Mouse (Mus musculus) lung, postnatal 4 days (tissue): ENCODE data around the gene Nsg2.

ENCODE experiments used
- DNase-seq, 2 experiments: peaks; one replicate each; pipeline ENCODE4 v3.0.0; 2021

The Nsg2 gene

GRCm38 (mm10) chr11:32013014-32013427 is 12.8 kb downstream of the Nsg2 start:
- DNase-seq = no peak

GRCm38 (mm10) chr11:32013561-32013960 is 13.3 kb downstream of the Nsg2 start:
- DNase-seq = no peak

- no peak for DNase-seq
These were observed 17.9 kb downstream of the Nsg2 start for GRCm38 (mm10) chr11:32018201-32018600.

GRCm38 (mm10) chr11:32020031-32020965 is 20.0 kb downstream of the Nsg2 start:
- DNase-seq = no peak

- no peak for DNase-seq
These were observed 26.4 kb downstream of the Nsg2 start for GRCm38 (mm10) chr11:32026634-32027033.

- DNase-seq = no peak
These were observed 27.4 kb downstream of the Nsg2 start for GRCm38 (mm10) chr11:32027474-32028342.

GRCm38 (mm10) chr11:32028605-32029004 is 28.3 kb downstream of the Nsg2 start:
- DNase-seq = no peak

- DNase-seq = no peak
These were observed 29.1 kb downstream of the Nsg2 start for GRCm38 (mm10) chr11:32029356-32029755.

- no peak for DNase-seq
These were observed 31.1 kb downstream of the Nsg2 start for GRCm38 (mm10) chr11:32031396-32031795.

GRCm38 (mm10) chr11:32032053-32032452 is 31.8 kb downstream of the Nsg2 start:
- no peak for DNase-seq

- no peak for DNase-seq
These were observed 35.6 kb downstream of the Nsg2 start for GRCm38 (mm10) chr11:32035831-32036230.

GRCm38 (mm10) chr11:32039656-32040055 is 39.4 kb downstream of the Nsg2 start:
- DNase-seq = no peak

GRCm38 (mm10) chr11:32057389-32057788 is 57.1 kb downstream of the Nsg2 start:
- no peak for DNase-seq

- DNase-seq = no peak
These were observed 57.6 kb downstream of the Nsg2 start for GRCm38 (mm10) chr11:32057861-32058260.

- no peak for DNase-seq
These were observed 60.8 kb downstream of the Nsg2 start for GRCm38 (mm10) chr11:32061020-32061419.

- peak in 1 of 2 experiments; percentile 23 for DNase-seq
These were observed 61.6 kb downstream of the Nsg2 start for GRCm38 (mm10) chr11:32061874-32062273.

- no peak for DNase-seq
These were observed 63.7 kb downstream of the Nsg2 start for GRCm38 (mm10) chr11:32063775-32064510.

- DNase-seq = no peak
These were observed 64.2 kb downstream of the Nsg2 start for GRCm38 (mm10) chr11:32064511-32064862.

GRCm38 (mm10) chr11:32068736-32069490 is 68.7 kb downstream of the Nsg2 start:
- DNase-seq = no peak

GRCm38 (mm10) chr11:32075163-32075562 is 74.9 kb downstream of the Nsg2 start:
- DNase-seq = peak; percentile 36 to 47

GRCm38 (mm10) chr11:32083462-32083861 is 83.2 kb downstream of the Nsg2 start:
- DNase-seq = no peak

- DNase-seq = no peak
These were observed 86.3 kb downstream of the Nsg2 start for GRCm38 (mm10) chr11:32086525-32086924.
